ENCODE assay signal across 32 mouse cellular contexts in genomic region chr2:162927918-162928585, GRCm38 (mm10). TPM values are rescaled to one million over a fixed set of nuclear protein-coding genes. Genes with fewer than 3 reads are reported as not detected.
DNase-seq lines count a peak whose midpoint lies in the region; ATAC-seq and TF ChIP-seq lines count a peak whose summit lies in the region.
"Had no signal": no experiment of that assay in that cellular context is flagged by ENCODE, and none has a peak within 500 bp of the region (broad histone marks: within the 10 kb centered on the region; RNA-seq: fewer than 3 reads in every experiment).

No protein-coding gene starts in this region.

- 0 out of 2 replicates have a peak overlapping the region, but pooled peaks have one; percentile 27 for H3K9ac ChIP-seq in liver, embryonic 12.5 days
- H3K9ac ChIP-seq in ES-E14 (ENCODE audit: insufficient read depth, low read depth, low read length, poor library complexity, severe bottlenecking) = peak overlapping the region; percentile 50; the same call in 1 of the 2 replicates
- no peak overlapping the region for H3K9ac ChIP-seq in hindbrain, postnatal 0 days (replicated peaks; ENCODE audit: low read length)
- H3K9ac ChIP-seq: embryonic facial prominence, embryonic 13.5 days; forebrain, embryonic 13.5 days; forebrain, postnatal 0 days; heart, embryonic 12.5 days; heart, embryonic 15.5 days; hindbrain, embryonic 13.5 days had no signal

- WGBS in liver, embryonic 12.5 days (ENCODE audit: insufficient replicate concordance) = 34% methylated on average over 3 of the region's 3 CpGs
- 71% methylated on average over 3 of the region's 3 CpGs for WGBS in hindbrain, postnatal 0 days

- ATAC-seq in liver, embryonic 12.5 days = no peak
- ATAC-seq in megakaryocyte-erythroid progenitor cell, adult 5-6 weeks (replicated peaks; ENCODE audit: low FRiP score, low TSS enrichment, poor library complexity, severe bottlenecking) = peak; percentile 45; the same call in 1 of the 2 replicates
- no peak for ATAC-seq in hindbrain, postnatal 0 days
- ATAC-seq: CD4-positive, CD25-positive, alpha-beta regulatory T cell, adult 4 months; forebrain, embryonic 13.5 days; forebrain, postnatal 0 days; hindbrain, embryonic 16.5 days; inflammation-experienced regulatory T-cells, adult 6 months had no signal

- peaks cover 34% of the 10 kb centered on the region for H3K4me1 ChIP-seq in liver, embryonic 12.5 days
- H3K4me1 ChIP-seq in ES-E14 (ENCODE audit: control insufficient read depth in 2 of 2, insufficient read depth in 2 of 2, low read length in 2 of 2, poor library complexity in 1 of 2) = peaks cover 0 to 14% of the 10 kb centered on the region in 2 experiments; a peak in 2 of 4 replicates
- H3K4me1 ChIP-seq in hindbrain, postnatal 0 days (ENCODE audit: insufficient read depth, low read length) = peaks cover 5% of the 10 kb centered on the region

- DNase-seq in liver (no peak), ES-E14 (ENCODE audit: low read depth, low spot score) (no peak), ZHBTc4 (ENCODE audit: low read depth, low spot score) (peak; percentile 62)
- DNase-seq in kidney, adult 18-20 months = no peak
- no peak for DNase-seq in adrenal gland, adult 2 months
- no peak for DNase-seq in hindbrain, postnatal 0 days (ENCODE audit: low spot score)
- DNase-seq: adrenal gland, adult 8-10 months; adrenal gland, postnatal 25 days; cerebellum, adult 11-12 months; cerebellum, adult 8-10 months; cerebellum, postnatal 10 days; cerebellum, postnatal 36 days; embryo, embryonic 11 days; forebrain, postnatal 0 days; gastrocnemius, adult 2 months; gastrocnemius, postnatal 14 days; heart, adult 18-20 months; heart, postnatal 10 days; heart, postnatal 36 days had no signal

- no peak for TF ChIP-seq CTCF in hindbrain, postnatal 0 days (IDR thresholded peaks at IDR 0.05; ENCODE audit: low read depth)

- in situ Hi-C loops in ES-E14 (cut with MboI; ENCODE audit: low sequenced_read_pairs in 2 of 2, unreplicated experiment in 2 of 2) = loop anchor here in 1 of 2 experiments (10.0 kb wide), 1 partner anchor 407 kb away; no protein-coding TSS in a partner anchor

- H3K27ac ChIP-seq in liver, embryonic 12.5 days = peak overlapping the region; percentile 23; the same call in 1 of the 2 replicates
- H3K27ac ChIP-seq in ES-E14 (ENCODE audit: insufficient read depth, low read depth, low read length, poor library complexity, severe bottlenecking) = peak overlapping the region; percentile 56; the same call in 1 of the 2 replicates
- no peak overlapping the region for H3K27ac ChIP-seq in hindbrain, postnatal 0 days
- H3K27ac ChIP-seq: embryonic facial prominence, embryonic 10.5 days; embryonic facial prominence, embryonic 13.5 days; forebrain, embryonic 13.5 days; gastrocnemius, adult 2 months; heart, embryonic 15.5 days; hindbrain, embryonic 10.5 days; hindbrain, embryonic 13.5 days had no signal

- H3K4me2 ChIP-seq in liver, embryonic 12.5 days = no peak overlapping the region
- H3K4me2 ChIP-seq in hindbrain, postnatal 0 days (ENCODE audit: low read depth, low read length) = no peak overlapping the region
- H3K4me2 ChIP-seq: embryonic facial prominence, embryonic 13.5 days; forebrain, embryonic 13.5 days; heart, embryonic 12.5 days; heart, embryonic 15.5 days; hindbrain, embryonic 13.5 days had no signal

- peaks cover 7% of the 10 kb centered on the region for H3K36me3 ChIP-seq in liver, embryonic 12.5 days
- peaks cover 3% of the 10 kb centered on the region for H3K36me3 ChIP-seq in ES-E14 (ENCODE audit: control insufficient read depth, insufficient read depth, low read length, poor library complexity, severe bottlenecking)
- H3K36me3 ChIP-seq in hindbrain, postnatal 0 days (ENCODE audit: insufficient read depth, low read length) = peaks cover under 1% of the 10 kb centered on the region; the same call in 1 of the 2 replicates
- H3K36me3 ChIP-seq: hindbrain, embryonic 13.5 days had no signal

- H3K4me3 ChIP-seq in liver, embryonic 12.5 days = no peak overlapping the region
- H3K4me3 ChIP-seq in ES-E14 (ENCODE audit: insufficient read depth in 1 of 2, low read depth in 1 of 2, low read length in 2 of 2, poor library complexity in 1 of 2, severe bottlenecking in 1 of 2) = 0 out of 4 replicates have a peak overlapping the region, but pooled peaks of 1 of the 2 experiments have one; percentile 32
- H3K4me3 ChIP-seq in hindbrain, postnatal 0 days (ENCODE audit: low read length) = no peak overlapping the region
- H3K4me3 ChIP-seq: embryonic facial prominence, embryonic 10.5 days; embryonic facial prominence, embryonic 13.5 days; erythroblast, embryonic 14.5 days; forebrain, embryonic 13.5 days; gastrocnemius, adult 2 months; heart, embryonic 12.5 days; heart, embryonic 15.5 days; hindbrain, embryonic 10.5 days; hindbrain, embryonic 13.5 days had no signal

- H3K9me3 ChIP-seq in liver, embryonic 12.5 days (replicated peaks) = no peaks in the 10 kb centered on the region
- H3K9me3 ChIP-seq in ES-E14 (ENCODE audit: control insufficient read depth, insufficient read depth, low read depth, low read length) = no peaks in the 10 kb centered on the region
- H3K9me3 ChIP-seq in hindbrain, postnatal 0 days (ENCODE audit: low read length) = no peaks in the 10 kb centered on the region
- H3K9me3 ChIP-seq: embryonic facial prominence, embryonic 10.5 days; embryonic facial prominence, embryonic 13.5 days; forebrain, embryonic 13.5 days; heart, embryonic 12.5 days; heart, embryonic 15.5 days; hindbrain, embryonic 10.5 days; hindbrain, embryonic 13.5 days had no signal

- no peaks in the 10 kb centered on the region for H3K27me3 ChIP-seq in liver, embryonic 12.5 days (replicated peaks)
- no peaks in the 10 kb centered on the region for H3K27me3 ChIP-seq in hindbrain, postnatal 0 days (ENCODE audit: insufficient read depth, low read length)
- H3K27me3 ChIP-seq: forebrain, embryonic 13.5 days; heart, embryonic 15.5 days had no signal

TF ChIP-seq in ES-E14, 5 proteins besides CTCF, POLR2A, EP300 and RAD21:
- TF ChIP-seq HCFC1 (IDR thresholded peaks at IDR 0.05; ENCODE audit: borderline replicate concordance, insufficient read depth, low read length) = no peak
- no peak for TF ChIP-seq ZNF384 (IDR thresholded peaks at IDR 0.05; ENCODE audit: low read depth, low read length)
- no peak for TF ChIP-seq CHD2 (IDR thresholded peaks at IDR 0.05; ENCODE audit: low read depth, low read length)
- TF ChIP-seq ZC3H11A (IDR thresholded peaks at IDR 0.05; ENCODE audit: borderline replicate concordance, low read depth, low read length) = no peak
- TF ChIP-seq MAFK (IDR thresholded peaks at IDR 0.05; ENCODE audit: insufficient read depth, low read depth, low read length) = no peak

RNA-seq across cellular contexts. Expression of gene Srsf6, which starts 3.3 kb away (rescaled TPM):
- 168 and 174 TPM in 2 replicates for polyA plus RNA-seq in liver, embryonic 12.5 days (2016; fragmentation: Nextera tagmentation; extraction: Ambion mirVana)
- 183 and 207 TPM in 2 replicates for total RNA-seq in ES-E14 (2012; rRNA removed)
- total RNA-seq in megakaryocyte-erythroid progenitor cell, adult 5-6 weeks (2014; fragmentation: Nextera tagmentation) = 233 and 311 TPM in 2 replicates
- 286 and 303 TPM in 2 replicates for total RNA-seq in megakaryocyte-erythroid progenitor cell, adult 5-6 weeks (2017)
- total RNA-seq in adrenal gland, adult 2 months (2021) = 100 to 1,000 TPM; 151 to 216 TPM
- polyA plus RNA-seq in adrenal gland, adult 2 months (2012; rRNA removed) = 398 and 460 TPM in 2 replicates
- total RNA-seq in hindbrain, postnatal 0 days (2014; rRNA removed) = 87.2 and 99.4 TPM in 2 replicates
- polyA plus RNA-seq in hindbrain, postnatal 0 days (2015; fragmentation: Nextera tagmentation; extraction: Ambion mirVana) = 124 and 135 TPM in 2 replicates

RNA-seq across cellular contexts. Expression of gene L3mbtl1, which starts 15.2 kb away (rescaled TPM):
- polyA plus RNA-seq in liver, embryonic 12.5 days (2016; fragmentation: Nextera tagmentation; extraction: Ambion mirVana) = 0.06 and 0.08 TPM in 2 replicates
- total RNA-seq in ES-E14 (2012; rRNA removed) = 1.1 and 2.4 TPM in 2 replicates
- 0.81 TPM in 1 of 2 replicates, not detected in the other for total RNA-seq in megakaryocyte-erythroid progenitor cell, adult 5-6 weeks (2014; fragmentation: Nextera tagmentation)
- not detected in 2 replicates for total RNA-seq in megakaryocyte-erythroid progenitor cell, adult 5-6 weeks (2017)
- total RNA-seq in adrenal gland, adult 2 months (2021) = under 1 TPM; 0.31 to 0.37 TPM
- 0.12 and 0.38 TPM in 2 replicates for polyA plus RNA-seq in adrenal gland, adult 2 months (2012; rRNA removed)
- total RNA-seq in hindbrain, postnatal 0 days (2014; rRNA removed) = 10.9 and 38.4 TPM in 2 replicates
- polyA plus RNA-seq in hindbrain, postnatal 0 days (2015; fragmentation: Nextera tagmentation; extraction: Ambion mirVana) = 7.5 and 8.1 TPM in 2 replicates
- total RNA-seq: gastrocnemius, adult 2 months; gastrocnemius, postnatal 14 days; heart, adult 18-20 months; heart, postnatal 10 days; heart, postnatal 36 days had no signal
- polyA plus RNA-seq: erythroblast, embryonic 14.5 days; heart, embryonic 12.5 days; heart, embryonic 15.5 days had no signal

RNA-seq across cellular contexts. Expression of gene Sgk2, which starts 59.1 kb away (rescaled TPM):
- 2.7 and 3.0 TPM in 2 replicates for polyA plus RNA-seq in liver, embryonic 12.5 days (2016; fragmentation: Nextera tagmentation; extraction: Ambion mirVana)
- 1.8 and 3.0 TPM in 2 replicates for total RNA-seq in ES-E14 (2012; rRNA removed)
- total RNA-seq in megakaryocyte-erythroid progenitor cell, adult 5-6 weeks (2014; fragmentation: Nextera tagmentation) = not detected in 2 replicates
- not detected in 2 replicates for total RNA-seq in megakaryocyte-erythroid progenitor cell, adult 5-6 weeks (2017)
- total RNA-seq in adrenal gland, adult 2 months (2021) = 1 to 10 TPM in 1 of 2 experiments, under 1 TPM in 1; 0.35 to 1.1 TPM
- polyA plus RNA-seq in adrenal gland, adult 2 months (2012; rRNA removed) = 0.35 and 0.77 TPM in 2 replicates
- 0.07 and 0.16 TPM in 2 replicates for total RNA-seq in hindbrain, postnatal 0 days (2014; rRNA removed)
- polyA plus RNA-seq in hindbrain, postnatal 0 days (2015; fragmentation: Nextera tagmentation; extraction: Ambion mirVana) = 0.11 and 0.23 TPM in 2 replicates
- total RNA-seq: forebrain, postnatal 0 days; gastrocnemius, adult 2 months; gastrocnemius, postnatal 14 days; heart, adult 18-20 months; heart, postnatal 36 days had no signal
- polyA plus RNA-seq: CD4-positive, CD25-positive, alpha-beta regulatory T cell, adult 4 months; embryonic facial prominence, embryonic 10.5 days; erythroblast, embryonic 14.5 days; forebrain, embryonic 13.5 days; heart, embryonic 15.5 days; hindbrain, embryonic 10.5 days; inflammation-experienced regulatory T-cells, adult 6 months had no signal
